Mouse (Mus musculus): ENCODE results near the gene Uggt2. TPM values are rescaled to one million over a fixed set of nuclear protein-coding genes. Genes with fewer than 3 reads are reported as not detected.

Gene Uggt2
- total RNA-seq, 2 experiments from 2014 or later = 11.0 to 11.4 TPM

DNA sequence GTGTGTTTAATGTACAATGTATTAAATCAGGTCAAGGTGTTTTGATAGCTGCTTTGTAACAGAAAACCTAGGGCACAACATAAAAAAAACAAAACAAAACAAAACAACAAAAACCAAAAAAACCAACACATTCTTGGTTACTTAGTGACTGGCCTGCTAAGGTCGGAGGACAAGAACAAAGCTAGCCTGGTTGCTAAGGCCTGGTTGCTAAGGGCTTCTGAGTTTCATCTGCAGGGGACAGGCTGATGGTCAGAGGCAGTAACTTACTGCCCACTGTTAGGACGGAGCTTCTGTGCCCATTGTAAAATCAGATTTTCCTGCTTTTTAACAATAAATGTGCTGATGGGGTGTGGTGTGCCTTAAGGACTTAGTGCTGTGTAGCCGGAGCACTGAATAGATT lies 61.5 kb downstream of the Uggt2 start:
- DNase-seq (ENCODE audit: low spot score in 2 of 2) = no peak

DNA sequence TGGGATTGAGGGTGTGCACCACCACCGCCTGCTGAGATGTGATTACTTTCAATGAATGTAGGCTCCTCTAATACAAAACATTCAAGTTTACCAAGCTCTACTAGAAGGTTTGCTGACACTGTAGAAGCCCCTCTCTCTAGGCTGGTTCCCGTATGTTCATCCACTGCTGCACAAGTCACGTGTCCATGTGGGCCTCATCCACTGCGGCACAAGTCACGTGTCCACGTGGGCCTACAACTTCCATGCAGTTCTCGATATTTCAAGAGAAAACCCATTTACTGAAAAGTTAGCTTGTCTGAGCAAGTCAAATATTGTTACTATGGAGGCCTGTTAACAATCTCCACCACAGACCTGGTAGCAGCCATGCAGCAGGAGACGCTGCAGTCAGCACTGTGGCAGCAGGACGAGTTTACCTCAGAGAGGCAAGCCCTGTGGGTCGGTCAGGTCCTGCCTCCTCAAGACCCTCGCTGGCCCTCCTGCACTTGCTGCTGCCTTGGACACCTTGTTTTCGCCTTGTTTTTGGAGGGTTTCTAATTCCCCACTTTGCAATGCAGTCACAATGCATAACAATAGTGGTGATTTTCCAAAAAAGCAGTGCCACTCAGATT lies 62.0 kb downstream of the Uggt2 start:
- no peak for DNase-seq (ENCODE audit: low spot score in 2 of 2)

DNA sequence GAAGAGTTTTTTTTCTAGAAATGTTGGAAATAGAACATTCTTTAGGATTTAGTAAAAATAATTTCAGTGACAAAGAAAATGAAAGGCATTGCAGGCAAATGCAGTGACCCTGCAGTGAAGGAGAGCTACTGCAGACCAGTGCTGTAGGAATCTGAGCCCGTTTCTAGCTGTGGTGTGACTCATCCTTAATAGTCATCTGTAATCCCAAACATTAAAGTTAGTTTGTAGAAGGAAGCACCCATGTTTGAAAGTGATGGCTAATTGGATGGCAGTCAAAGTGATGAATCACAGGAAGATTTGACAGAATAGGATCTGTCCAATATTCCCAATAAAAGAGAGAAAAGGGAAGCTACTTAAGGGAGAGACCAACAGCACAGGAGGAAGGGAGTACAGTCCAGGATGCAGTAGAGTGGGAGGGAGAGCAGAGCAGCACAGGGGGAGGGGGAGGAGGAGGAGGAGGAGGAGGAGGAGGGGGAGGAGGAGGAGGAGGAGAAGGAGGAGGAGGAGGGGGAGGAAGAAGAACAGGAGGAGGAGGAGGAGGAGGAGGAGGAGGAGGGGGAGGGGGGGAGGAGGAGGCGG lies 71.5 kb downstream of the Uggt2 start:
- DNase-seq (ENCODE audit: low spot score in 2 of 2) = no peak

DNA sequence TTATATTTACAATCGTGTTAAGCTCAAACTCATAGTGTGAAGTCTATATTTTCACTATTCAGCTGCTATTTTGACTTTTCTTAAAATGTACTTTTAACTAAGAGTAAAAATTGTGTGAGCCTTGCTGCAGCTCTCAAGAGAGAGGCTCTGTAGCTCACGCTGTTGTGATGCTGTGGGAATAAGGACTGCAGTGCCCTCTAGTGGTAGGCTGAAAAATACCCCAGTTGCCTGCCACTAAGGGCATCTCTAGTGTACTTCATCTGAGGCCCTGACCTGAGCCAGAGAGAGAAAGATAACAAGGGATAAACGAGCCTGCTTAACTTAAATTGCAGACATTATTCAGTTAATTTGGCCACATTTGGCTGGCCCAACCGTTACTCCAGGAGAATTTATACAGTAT lies 72.1 kb downstream of the Uggt2 start:
- DNase-seq (ENCODE audit: low spot score in 2 of 2) = peak in 1 of 2 experiments; percentile 23

DNA sequence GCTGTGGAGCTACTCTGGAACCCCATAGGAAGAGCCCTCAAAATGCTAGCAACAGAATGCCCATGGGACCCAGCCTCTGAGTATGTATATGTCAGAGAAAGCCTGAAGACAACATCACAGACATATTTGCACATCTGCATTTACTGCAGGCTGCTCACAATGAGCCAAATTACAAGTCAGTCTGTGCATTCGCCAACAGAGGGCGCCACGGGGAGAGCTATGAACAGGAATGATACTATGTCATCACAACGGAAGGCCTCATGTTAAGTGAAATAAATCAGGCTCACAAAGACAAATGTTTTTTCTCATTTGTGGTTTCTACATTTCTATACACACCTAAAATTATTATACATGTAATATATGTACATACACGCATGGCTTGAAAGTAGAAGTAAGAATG lies 73.3 kb downstream of the Uggt2 start:
- DNase-seq (ENCODE audit: low spot score in 2 of 2) = no peak

DNA sequence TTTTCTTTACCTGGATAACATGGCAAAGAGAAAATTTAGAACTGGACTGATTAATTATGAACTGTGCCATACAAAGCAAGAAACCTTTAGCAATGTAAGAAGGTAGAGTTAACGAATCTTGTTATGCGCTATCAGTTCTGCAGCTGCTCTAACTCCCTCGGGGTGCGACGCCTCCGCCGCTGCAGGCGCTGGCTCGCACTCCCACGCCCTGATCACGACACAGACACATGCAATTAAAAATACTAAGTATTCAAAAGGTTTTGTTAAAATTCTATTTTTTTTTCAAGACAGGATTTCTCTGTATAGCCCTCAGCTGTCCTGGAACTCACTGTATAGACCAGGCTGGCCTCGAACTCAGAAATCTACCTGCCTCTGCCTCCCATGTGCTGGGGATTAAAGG lies 85.7 kb downstream of the Uggt2 start:
- DNase-seq (ENCODE audit: low spot score in 2 of 2) = no peak

DNA sequence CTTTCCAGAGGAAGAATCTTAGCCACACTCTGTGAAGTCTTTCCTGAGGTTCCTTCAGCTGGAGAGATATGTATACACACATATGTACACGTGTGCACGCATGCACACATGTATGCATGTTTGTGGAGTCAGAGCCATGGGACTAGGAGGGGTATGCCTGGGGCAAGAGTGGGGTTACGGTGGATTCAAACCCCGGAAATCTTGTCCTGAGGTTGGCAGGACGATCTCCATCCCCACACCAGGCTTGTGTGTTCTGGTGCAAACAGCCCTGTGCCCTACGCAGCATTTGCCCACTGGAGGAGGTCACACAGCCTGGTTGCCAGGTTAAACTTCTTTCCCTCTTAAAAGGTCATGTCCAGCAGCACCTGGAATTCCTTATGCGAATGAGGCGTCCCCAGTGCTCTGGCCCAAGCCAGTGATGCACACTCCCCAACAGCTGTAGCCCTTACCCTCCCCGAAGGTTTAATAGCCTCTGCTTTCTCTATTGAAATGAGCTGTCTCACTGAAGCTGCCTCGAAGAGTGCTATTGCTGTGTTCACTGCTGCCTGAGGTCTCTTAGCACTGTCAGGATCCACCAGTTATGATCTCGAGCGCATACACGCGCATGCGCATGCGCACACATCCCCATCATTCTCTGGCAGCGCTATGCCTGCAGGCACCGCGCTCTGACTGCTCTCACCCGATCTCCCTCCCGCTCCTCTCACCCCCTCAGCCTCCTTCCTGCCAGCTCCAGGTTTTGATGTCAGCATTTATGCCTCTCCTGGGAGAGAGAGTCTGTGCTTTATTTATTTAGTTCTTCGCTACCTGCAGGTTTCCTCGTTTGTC lies 86.4 kb downstream of the Uggt2 start:
- DNase-seq (ENCODE audit: low spot score in 2 of 2) = peak in 1 of 2 experiments; percentile 38

DNA sequence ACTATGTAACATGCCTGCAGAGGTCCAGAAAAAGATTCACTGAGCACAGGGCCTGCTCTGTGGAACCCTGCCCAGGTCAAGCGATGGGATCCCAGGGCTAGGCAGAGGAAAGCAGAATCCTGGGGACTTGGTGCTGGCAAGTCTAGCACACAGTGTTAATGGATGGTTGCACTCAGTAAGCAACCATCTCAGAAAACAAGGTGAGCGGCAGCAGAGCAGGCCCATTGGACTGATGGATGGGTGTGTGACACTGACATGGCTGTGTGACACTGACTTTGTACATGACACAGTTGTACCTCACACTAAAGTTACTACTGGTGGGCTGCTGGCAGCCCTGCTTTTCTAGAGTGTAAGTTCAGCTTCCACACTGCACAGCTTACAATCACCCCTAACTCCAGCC lies 89.7 kb downstream of the Uggt2 start:
- no peak for DNase-seq (ENCODE audit: low spot score in 2 of 2)

DNA sequence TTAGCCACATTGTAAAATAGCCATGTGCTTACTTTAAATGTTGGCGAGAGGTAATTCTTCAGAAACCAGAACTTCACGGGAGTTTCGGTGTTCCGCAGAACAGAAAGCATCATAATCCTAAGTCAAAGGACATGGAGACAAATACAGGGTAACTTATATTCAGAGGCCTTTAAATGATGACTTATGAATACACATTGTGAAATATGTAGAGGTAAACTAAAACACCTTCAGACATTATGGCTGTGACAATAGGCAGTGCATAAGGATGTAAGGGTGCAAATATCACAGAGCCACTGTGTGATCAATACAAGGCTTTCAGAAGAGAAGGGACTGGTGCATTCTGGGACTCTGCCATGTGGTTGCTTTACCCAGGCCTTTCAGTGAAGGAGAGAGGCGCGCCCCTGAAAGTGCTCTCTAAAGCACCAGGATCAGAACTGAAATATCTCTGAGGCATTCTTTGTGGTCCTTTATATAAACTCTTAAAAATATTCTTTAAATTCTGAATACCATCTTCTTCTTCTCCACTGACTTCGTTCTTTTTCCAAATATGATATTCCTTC lies 91.1 kb downstream of the Uggt2 start:
- no peak for DNase-seq (ENCODE audit: low spot score in 2 of 2)

DNA sequence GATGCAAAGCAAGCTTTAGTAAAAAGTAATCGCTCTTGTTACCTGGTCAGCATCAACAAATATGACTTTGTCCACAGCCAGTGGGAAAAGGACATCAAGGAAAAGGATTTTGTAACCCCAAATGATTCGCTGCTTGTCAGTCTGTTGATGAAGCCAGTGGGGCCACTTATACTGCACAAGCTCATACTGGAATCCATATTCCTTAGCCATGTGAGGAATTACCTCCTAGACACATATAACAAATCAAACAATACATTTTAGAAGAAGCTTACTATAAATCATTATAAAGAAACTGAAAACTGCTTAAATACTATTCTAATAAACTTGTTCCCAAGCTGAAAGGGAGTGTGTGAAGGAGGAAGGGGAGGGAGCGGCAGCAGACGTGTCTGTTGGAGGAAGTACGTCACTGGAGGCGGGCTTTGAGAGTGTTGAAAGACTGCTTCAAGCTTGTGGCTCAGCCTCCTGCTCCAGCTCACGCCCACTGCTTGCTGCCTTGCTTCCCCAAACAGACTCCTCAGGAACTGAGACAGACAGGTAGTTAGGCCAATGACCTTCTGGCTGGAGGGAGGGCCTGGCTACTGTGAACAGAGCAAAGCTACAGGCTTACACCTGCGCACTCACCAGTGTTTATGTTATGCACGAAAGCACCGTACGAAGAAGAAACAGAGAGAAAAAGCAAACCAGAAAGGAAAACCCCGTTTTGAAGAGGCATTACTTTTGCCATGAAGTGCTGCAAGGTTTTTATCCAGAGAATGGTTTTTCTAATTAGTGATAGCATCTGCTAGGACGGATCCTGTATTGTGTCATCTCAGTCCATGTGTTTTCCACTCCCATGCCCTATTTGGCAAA lies 91.9 kb downstream of the Uggt2 start:
- peak; percentile 78 to 94 for DNase-seq (ENCODE audit: low spot score in 2 of 2)

DNA sequence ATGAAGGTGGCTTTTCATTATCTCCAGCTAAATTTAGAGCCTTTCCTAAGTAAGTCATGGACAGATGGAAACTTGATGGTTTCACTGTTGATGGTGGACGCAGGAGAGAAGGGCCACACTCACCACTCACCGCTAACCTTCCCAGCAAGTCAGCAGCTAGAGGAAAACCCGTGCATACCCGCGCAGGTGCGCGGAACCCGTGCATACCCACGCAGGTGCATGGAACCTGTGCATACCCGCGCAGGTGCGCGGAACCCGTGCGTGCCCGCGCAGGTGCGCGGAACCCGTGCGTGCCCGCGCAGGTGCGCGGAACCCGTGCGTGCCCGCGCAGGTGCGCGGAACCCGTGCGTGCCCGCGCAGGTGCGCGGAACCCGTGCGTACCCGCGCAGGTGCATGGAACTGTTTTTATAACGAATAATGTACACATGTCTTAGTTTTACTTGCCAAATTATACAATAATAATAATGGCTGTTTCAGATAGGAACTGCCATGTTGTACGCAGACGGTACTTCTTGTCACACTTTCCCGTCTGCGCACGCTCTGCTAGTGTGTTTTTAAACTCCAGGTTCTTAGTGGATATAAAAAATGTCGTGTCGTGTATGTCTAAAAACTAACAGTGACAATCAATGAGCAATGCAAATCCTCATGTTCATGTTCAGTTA lies 92.7 kb downstream of the Uggt2 start:
- DNase-seq (ENCODE audit: low spot score in 2 of 2) = no peak

DNA sequence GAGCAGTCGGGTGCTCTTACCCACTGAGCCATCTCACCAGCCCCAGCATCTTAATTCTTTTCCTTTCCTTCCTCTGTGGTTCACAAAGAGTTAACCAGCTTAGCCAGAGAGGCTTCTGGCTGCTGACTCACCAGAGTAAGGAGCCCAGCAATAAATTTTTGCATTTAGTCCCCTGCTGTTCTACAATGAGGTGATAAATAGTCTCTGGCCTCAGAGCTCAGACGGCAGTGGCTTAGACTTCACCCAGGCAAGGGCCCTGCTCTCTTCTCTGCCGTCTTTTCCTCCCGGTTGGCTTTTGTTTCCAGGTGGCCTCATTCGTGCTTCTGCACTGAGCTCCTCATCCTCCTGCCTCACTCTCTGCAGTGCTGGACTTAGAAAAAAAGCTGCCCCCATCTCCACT lies 93.4 kb downstream of the Uggt2 start:
- no peak for DNase-seq (ENCODE audit: low spot score in 2 of 2)

DNA sequence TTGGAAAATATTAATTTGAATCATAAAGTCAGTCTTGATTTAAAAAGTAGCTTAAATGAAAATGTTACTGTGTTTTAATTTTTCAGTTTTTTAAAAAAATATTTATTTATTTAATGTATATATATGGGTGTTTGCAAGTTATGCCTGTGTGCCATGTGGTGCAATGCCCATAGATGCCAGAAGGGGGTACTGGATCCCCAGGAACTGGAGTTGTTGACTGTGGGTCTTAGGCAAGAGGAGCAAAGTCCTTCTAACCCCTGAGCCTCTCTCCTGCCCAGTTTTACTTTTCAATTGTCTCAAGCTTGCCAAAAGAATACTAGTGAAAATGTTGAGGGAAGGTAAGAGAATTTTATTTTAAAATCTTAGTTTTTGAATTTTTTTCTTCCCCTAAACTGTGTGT lies 95.9 kb downstream of the Uggt2 start:
- no peak for DNase-seq (ENCODE audit: low spot score in 2 of 2)

DNA sequence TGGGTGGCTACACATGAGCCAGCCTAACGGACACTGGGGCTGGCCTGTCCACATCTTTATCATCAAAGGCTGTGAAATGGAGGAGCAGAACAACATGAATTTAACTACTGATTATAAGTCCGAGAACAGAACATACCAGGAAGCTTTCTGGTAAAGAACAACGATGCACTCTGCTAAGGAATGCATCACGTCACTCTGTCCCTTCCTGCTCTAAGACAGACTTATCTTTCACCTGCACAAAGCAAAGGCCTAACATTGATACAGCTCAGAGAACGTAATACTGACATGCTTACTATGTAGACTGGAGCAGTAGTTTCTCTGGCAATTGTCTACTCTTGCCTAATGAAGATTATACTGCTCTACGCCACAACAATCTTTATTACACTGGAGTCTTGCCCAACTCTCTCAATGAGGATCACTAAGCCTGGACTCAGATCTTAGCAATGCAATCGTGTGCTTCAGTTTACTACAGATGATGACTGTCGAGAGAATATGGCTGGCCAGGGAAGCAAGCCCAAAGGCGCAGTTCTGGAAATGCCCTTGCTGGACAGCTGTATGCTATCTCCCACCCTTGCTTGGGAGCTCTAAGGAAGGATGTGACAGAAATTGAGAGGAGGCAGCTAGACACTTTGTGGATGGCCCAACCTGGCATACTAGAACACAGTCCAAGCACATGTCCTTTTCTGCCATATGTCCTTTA lies 103.9 kb downstream of the Uggt2 start:
- no peak for DNase-seq (ENCODE audit: low spot score in 2 of 2)

DNA sequence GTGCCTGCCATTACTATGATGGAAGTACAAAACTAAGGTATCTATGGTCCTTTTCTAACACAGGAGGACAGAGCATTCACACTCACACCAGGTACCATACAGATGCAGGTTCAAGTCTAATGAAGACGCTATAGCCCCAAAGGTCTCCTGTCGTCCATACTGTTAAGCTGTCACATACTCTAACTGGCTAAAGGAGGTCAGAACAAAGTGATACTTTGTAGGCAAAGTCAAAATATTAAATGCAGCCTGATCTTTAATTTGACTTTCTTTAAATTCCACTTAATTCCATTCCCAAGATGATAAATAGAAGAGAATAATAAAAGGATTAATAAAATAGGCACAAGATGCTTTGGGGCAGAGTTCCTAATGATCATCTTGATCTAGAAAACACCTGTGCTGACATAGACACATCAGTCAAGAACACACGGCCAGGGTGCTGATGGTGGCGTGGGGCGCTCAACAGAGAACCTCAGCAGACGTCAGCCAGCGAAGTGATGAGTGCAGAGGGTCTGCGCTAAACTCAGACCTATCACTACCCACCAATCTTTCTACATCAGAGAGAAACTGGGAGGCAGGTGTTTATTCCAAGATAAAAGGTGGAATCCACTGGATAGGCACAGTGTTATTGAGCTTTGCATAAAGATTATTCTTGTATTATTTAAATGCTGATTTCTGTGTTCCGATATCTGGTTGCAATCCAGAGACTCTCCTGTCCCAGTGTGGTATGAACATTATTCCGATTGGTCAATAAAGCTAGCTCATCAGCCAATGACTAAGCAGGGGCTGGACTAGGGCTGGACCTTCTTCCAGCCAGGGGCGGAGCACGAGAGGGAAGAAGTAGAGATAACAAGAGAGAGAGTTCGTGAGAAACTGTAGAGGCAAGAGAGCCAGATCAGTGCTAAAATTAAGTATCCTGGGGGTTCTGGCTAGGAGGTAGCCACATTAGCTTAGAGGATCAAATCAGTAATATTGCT lies 111.4 kb downstream of the Uggt2 start:
- no peak for DNase-seq (ENCODE audit: low spot score in 2 of 2)

DNA sequence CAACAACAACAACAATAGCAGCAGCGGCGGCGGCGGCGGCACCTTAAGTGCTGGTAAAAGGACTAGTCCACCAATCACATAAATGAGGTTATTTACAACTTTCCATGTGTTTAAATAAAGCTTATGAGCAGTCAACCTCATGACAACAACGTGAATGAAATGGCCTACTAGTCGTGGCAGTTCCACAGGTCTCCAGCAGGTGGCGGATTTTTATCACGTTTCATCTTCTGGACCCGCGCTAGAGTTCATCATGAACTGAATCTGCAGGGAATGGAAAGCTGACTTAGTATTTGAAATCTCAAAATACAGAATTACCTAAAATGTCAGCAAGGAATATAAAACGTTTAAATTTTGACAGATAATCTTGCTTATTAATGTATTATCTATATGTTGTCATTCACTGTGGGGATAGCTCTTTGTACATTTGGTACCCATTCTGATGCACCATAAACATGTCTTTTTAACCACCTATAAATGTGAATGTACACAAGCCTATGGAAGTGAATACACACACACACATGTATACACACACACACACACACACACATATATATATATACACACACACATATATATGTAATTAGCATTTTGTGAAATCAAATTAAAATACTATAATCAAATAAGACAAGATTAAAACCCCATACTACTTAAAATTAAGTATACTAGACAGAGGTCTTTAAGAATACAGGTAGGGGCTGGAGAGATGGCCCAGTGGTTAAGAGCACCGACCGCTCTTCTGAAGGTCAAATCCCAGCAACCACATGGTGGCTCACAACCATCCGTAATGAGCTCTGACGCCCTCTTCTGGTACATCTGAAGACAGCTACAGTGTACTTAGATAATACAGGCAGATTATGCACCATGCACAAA lies 112.3 kb downstream of the Uggt2 start:
- peak; percentile 41 to 55 for DNase-seq (ENCODE audit: low spot score in 2 of 2)

DNA sequence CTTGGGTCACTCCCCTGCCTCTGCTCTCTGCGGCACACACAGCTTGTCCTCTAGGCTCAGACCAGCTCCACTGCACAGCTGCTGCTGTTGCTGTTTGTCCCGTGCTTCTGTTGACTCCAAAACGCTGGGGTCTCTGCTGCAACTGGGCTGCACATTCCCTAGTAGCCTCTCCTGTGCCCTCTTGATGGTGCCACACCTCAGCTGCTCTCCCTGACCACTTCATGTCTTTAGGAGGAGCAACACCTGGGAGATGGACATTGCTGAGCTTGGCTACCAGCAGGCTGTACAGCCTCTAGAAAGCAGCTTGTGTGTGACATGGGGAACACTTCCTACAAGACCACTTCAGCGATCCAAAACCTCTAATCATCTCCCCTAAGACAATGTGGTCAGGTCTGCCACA lies 115.1 kb downstream of the Uggt2 start:
- no peak for DNase-seq (ENCODE audit: low spot score in 2 of 2)

DNA sequence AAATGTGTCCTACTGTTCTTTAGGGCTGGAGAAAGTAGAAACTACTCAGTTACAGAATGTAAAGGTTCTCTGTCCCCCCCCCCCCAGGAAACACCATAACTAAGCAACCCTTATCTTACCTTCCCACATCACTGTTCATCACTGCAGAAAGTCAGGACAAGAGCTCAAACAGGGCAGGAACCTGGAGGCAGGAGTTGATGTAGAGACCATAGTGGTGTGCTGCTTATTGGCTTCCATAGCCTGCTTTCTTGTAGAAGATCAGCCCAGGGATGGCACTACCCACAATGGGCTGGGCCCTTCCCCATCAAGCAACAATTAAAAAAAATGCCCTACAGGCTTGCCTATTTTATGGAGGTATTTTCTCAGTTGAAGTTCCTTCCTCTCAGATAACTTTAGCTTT lies 115.8 kb downstream of the Uggt2 start:
- DNase-seq (ENCODE audit: low spot score in 2 of 2) = no peak
